Mouse (Mus musculus) midbrain, postnatal 0 days (tissue): Measurements from ENCODE around the gene Anp32e. TPM values are rescaled to one million over a fixed set of nuclear protein-coding genes. Genes with fewer than 3 reads are reported as not detected.
A peak's percentile ranks its signal among the peaks of the same experiment; 100 is the strongest.

ENCODE experiments used
- ATAC-seq: fragments of 200-750 bp; cut with Nextera tagmentation; 2 replicates; pipeline ENCODE4 v1.8.0; 2017; ENCODE audit warnings: moderate number of reproducible peaks, mild to moderate bottlenecking, moderate TSS enrichment, moderate library complexity; ENCODE audit not compliant: low FRiP score
- DNase-seq: peaks from one replicate; pipeline ENCODE4 v3.0.0-alpha.2; 2015; ENCODE audit warnings: low spot score
- H3K27ac ChIP-seq: fragments of 300-500 bp; sonication (generic); 2 replicates; pipeline ENCODE4 v1.5.1; 2014; ENCODE audit warnings: low read depth, mild to moderate bottlenecking, low read length, mixed read lengths
- H3K27me3 ChIP-seq: fragments of 300-500 bp; sonication (generic); 2 replicates; pipeline ENCODE4 v1.6.1; 2014; ENCODE audit warnings: low read length, control low read depth, mixed read lengths; ENCODE audit not compliant: insufficient read depth
- H3K36me3 ChIP-seq: fragments of 300-500 bp; sonication (generic); 2 replicates; pipeline ENCODE4 v1.6.1; 2014; ENCODE audit warnings: low read length, control low read depth, mixed read lengths; ENCODE audit not compliant: insufficient read depth
- H3K4me1 ChIP-seq: fragments of 300-500 bp; sonication (generic); 2 replicates; pipeline ENCODE4 v1.6.1; 2014; ENCODE audit warnings: mild to moderate bottlenecking, control low read depth, antibody characterized with exemption, low read length, mixed read lengths; ENCODE audit not compliant: insufficient read depth
- H3K4me2 ChIP-seq: fragments of 300-500 bp; sonication (generic); 2 replicates; pipeline ENCODE4 v1.6.1; 2014; ENCODE audit warnings: low read depth, mild to moderate bottlenecking, low read length, mixed read lengths; ENCODE audit not compliant: poor library complexity, severe bottlenecking
- H3K4me3 ChIP-seq: fragments of 300-500 bp; sonication (generic); 2 replicates; pipeline ENCODE4 v1.5.1; 2014; ENCODE audit warnings: low read depth, mild to moderate bottlenecking, low read length, moderate library complexity
- H3K9ac ChIP-seq: fragments of 300-500 bp; sonication (generic); replicated peaks from 2 replicates; pipeline ENCODE4 v1.6.1; 2014; ENCODE audit warnings: mild to moderate bottlenecking, low read length, moderate library complexity, mixed read lengths; ENCODE audit not compliant: poor library complexity, severe bottlenecking
- H3K9me3 ChIP-seq: fragments of 300-500 bp; sonication (generic); 2 replicates; pipeline ENCODE4 v1.6.1; 2016; ENCODE audit warnings: low read length, control low read depth
- CTCF ChIP-seq: IDR thresholded peaks from 2 replicates; pipeline ENCODE4 v1.5.1; 2016; ENCODE audit warnings: antibody characterized with exemption, mild to moderate bottlenecking
- WGBS: fragments of 180-500 bp; shearing (Covaris S2); extraction: QIAGEN DNeasy Blood & Tissue Kit; methylation state at CpG from one replicate; pipeline ENCODE4 v1.1.7; 2014; 5-methylcytosine and 5-hydroxymethylcytosine counted together
- polyA plus RNA-seq: library from polyadenylated mRNA; unstranded; fragments of >200 nt; fragmentation: Nextera tagmentation; extraction: Ambion mirVana; gene quantifications from 2 replicates; pipeline ENCODE4 v1.2.1, GENCODE M21; 2015
- total RNA-seq: library from RNA; depleted of rRNA; stranded (reverse); fragments of >200 nt; gene quantifications from 2 replicates; pipeline ENCODE4 v1.2.3, GENCODE M21; 2014; rRNA removed

Anp32e gene
- total RNA-seq (24.7 and 27.5 TPM in 2 replicates), polyA plus RNA-seq (70.9 and 86.9 TPM in 2 replicates)

DNA sequence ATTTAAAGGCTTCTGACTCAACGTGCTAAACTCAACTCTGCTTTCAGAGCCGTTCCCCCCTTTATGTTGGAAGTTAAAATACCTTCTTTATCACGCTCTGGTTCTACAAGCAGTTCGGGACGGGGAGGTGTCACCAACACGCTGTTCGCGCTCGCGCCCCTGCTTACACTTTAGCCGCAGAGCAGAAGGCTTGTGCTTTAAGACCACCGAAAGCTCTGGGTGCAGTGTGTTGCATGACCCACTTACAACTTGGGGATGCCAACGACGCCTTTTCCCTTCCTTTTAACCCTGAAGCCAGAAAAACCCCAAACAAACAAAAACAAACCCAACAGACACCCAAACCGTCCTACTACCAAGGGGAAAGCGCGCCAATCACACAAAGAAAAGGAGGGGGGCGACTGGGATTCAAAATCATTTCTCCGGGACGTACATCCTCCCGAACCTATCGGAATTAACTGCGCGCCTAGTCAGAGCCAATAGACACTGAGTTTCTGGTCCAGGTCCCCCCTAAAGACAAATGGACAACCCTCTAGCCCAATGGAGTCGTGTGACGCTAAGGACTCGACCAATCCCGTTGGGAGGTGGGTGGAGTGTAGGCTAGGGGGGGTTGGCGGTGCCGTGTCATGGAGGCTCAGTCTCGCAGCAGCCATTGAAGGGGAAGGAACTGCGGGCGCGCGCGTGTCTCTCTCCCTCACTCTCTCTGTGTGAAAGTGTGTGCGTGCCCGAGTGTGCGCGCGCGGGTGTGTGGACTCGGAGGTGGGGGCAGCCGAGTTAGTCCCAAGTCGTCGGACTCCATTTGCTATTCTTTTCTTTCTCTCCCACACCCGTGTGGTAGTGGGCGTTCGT, at the start of gene Anp32e:
Gene Anp32e (plus strand): TSS at position 589 of the 846 bp plus-strand sequence.
- H3K4me1 ChIP-seq: no peaks in the 10 kb centered on the region
- no peaks in the 10 kb centered on the region for H3K9me3 ChIP-seq
- ATAC-seq (peak; percentile 100), DNase-seq (peak; percentile 100)
- H3K9ac ChIP-seq: peak within 1 kb of the TSS; percentile 69
- H3K4me2 ChIP-seq: peak within 1 kb of the TSS; percentile 76
- under 1% methylated on average over 49 of the region's 49 CpGs for WGBS
- H3K36me3 ChIP-seq: peaks cover 2% of the 10 kb centered on the region; the same call in 1 of the 2 replicates
- H3K27me3 ChIP-seq: no peaks in the 10 kb centered on the region
- TF ChIP-seq CTCF: no peak
- H3K27ac ChIP-seq: peak within 1 kb of the TSS; percentile 72
- peak within 1 kb of the TSS; percentile 87 for H3K4me3 ChIP-seq

DNA sequence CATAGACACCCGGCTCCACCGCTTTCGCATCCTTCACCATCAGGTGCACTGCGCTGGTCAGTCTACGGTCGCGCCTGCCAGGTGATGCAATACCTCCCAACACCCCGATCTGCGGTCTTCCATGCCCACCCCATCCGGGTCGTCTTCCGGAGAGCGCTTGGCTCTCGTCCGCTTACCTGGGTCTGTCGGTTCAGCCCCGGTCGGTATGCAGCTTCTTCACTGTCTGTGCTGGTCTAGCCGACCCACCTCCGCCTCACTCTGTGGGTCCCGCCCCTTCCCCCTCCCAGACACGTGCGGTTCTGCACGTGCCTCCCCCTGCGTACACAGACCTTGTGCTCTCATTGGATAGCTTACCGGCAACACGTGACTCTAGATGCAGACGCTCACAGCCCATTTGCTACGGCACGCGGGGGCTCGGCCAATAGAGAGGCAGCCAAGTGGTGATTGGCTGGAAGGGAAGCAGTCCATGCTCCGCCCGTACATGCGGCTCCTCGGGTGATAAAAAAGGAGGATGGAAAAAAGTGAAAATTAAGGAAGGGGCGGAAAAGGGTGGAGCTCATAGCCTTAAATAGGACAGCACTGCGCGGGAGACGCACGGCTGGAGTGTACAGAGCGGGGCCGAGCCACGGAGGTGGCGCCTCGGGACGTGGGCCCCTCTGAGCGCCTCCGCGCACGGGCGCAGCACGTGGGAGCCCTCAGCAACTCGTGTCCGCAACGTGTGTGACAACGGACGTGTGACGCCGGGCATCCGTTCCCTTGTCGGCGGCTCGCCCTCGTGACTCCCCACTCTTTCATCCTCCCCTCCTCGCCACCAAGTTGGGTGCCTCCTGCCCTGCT, 46.8 kb upstream of the Anp32e start, which contains the start of gene Ciart:
Gene Ciart (minus strand): TSS at position 273 of the 837 bp plus-strand sequence.
- peak; percentile 99 for ATAC-seq
- Histone ChIP-seq H3K36me3 (no peaks in the 10 kb centered on the region), H3K9ac (peak within 1 kb of the TSS; percentile 67), H3K9me3 (no peaks in the 10 kb centered on the region), H3K4me3 (peak within 1 kb of the TSS; percentile 47), H3K4me2 (peak within 1 kb of the TSS; percentile 96), H3K27me3 (no peaks in the 10 kb centered on the region; the same call in 1 of the 2 replicates), H3K27ac (peak within 1 kb of the TSS; percentile 39; the same call in 1 of the 2 replicates), H3K4me1 (0 out of 2 replicates have a peak, but pooled peaks cover 4% of the 10 kb centered on the region)
- peak; percentile 98 for DNase-seq
- WGBS: 0% methylated on average over 65 of the region's 66 CpGs
- no peak for TF ChIP-seq CTCF

DNA sequence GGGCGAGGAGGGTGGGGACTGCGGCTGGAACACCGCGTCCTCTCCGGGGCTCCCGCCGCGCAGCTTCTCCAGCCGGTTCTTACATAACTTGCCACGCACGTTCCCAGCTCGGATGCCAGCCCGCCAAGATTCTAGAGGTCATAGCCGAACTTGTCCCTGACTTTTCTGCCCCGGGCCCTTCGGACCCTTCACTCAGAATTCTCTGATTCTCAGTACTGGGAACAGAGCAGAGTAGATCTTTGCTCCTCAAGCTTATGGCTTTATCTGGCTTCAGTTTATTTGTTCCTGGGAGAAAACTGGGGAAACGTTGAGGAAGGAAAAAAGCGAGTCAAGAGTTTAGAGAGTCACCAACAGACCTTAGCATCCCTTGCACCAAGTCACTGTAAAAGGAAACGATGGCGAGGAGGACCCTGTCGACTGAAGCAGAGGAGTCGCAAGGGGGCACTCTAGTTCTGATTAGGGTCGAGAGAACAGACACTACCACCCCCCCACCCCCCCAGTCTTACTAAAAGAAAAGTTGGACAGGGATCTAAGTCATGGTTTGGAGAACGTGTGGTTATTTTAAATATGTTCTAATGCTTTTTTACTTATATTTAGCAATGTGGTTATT, 46.1 kb upstream of the Anp32e start:
- H3K4me1 ChIP-seq: 0 out of 2 replicates have a peak, but pooled peaks cover 4% of the 10 kb centered on the region
- peak overlapping the region; percentile 96 for H3K4me2 ChIP-seq
- H3K36me3 ChIP-seq: no peaks in the 10 kb centered on the region
- peak overlapping the region; percentile 47 for H3K4me3 ChIP-seq
- peak; percentile 64 for TF ChIP-seq CTCF
- WGBS: 3% methylated on average over 24 of the region's 24 CpGs
- no peak for ATAC-seq
- no peaks in the 10 kb centered on the region for H3K9me3 ChIP-seq
- H3K9ac ChIP-seq: peak overlapping the region; percentile 44; the same call in 1 of the 2 replicates
- H3K27ac ChIP-seq: peak overlapping the region; percentile 39; the same call in 1 of the 2 replicates
- H3K27me3 ChIP-seq: no peaks in the 10 kb centered on the region; the same call in 1 of the 2 replicates
- peak; percentile 76 for DNase-seq

DNA sequence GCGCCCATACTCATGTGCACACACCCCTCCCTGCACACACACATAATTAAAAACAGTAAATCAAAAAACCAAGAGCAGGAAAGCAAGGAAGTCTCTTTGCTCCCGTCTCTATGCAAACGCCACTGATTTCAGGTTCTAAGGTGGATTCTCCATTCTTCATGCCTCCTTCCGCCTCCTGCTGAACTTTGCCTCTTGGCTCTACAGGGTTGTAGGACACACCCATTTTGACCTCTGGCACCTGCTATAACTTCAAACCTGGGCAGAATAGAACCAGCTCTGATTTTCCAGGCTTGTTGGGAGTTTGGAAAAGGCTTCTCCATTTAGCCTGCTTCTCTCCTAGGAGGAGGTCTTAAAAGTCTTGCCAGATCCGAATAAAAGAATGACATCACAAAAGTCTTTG, 44.6 kb upstream of the Anp32e start:
- Histone ChIP-seq H3K27ac (no peak overlapping the region), H3K36me3 (no peaks in the 10 kb centered on the region), H3K4me3 (no peak overlapping the region), H3K9me3 (no peaks in the 10 kb centered on the region), H3K4me1 (0 out of 2 replicates have a peak, but pooled peaks cover 4% of the 10 kb centered on the region), H3K9ac (no peak overlapping the region), H3K4me2 (no peak overlapping the region), H3K27me3 (no peaks in the 10 kb centered on the region; the same call in 1 of the 2 replicates)
- no peak for TF ChIP-seq CTCF
- ATAC-seq (no peak), DNase-seq (no peak)
- 85% methylated on average over 5 of the region's 5 CpGs for WGBS

DNA sequence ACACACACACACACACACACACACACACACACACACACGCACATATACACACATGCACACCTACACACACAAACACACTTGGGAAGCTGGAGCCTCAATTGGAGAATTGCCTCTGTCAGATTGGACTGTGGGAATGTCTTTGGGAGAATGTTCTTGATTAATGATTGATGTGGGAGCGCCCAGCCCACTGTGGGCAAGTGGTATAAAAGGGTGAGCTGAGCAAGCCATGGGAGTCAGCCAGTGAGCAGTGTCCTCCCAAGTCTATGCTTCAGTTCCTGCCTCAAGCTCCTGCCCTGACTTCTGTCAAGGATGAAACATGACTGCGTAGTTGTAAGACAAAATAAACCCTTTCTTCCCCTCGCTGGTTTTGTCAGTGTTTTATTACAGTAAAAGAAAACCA, 41.5 kb upstream of the Anp32e start:
- no peak for DNase-seq
- no peaks in the 10 kb centered on the region for H3K27me3 ChIP-seq
- ATAC-seq: no peak
- no peak overlapping the region for H3K27ac ChIP-seq
- TF ChIP-seq CTCF: no peak
- 82% methylated on average over 4 of the region's 4 CpGs for WGBS
- no peak overlapping the region for H3K9ac ChIP-seq
- H3K4me2 ChIP-seq: no peak overlapping the region
- no peak overlapping the region for H3K4me3 ChIP-seq
- H3K9me3 ChIP-seq: no peaks in the 10 kb centered on the region
- 0 out of 2 replicates have a peak, but pooled peaks cover 4% of the 10 kb centered on the region for H3K4me1 ChIP-seq
- no peaks in the 10 kb centered on the region for H3K36me3 ChIP-seq
